In genomic region chr17:35909919-35910369, GRCm38 (mm10) we compare ENCODE assay signal across 7 mouse cellular contexts. TPM values are rescaled to one million over a fixed set of nuclear protein-coding genes. Genes with fewer than 3 reads are reported as not detected.
A peak's percentile ranks its signal among the peaks of the same experiment; 100 is the strongest.
DNase-seq lines count a peak whose midpoint lies in the region; ATAC-seq and TF ChIP-seq lines count a peak whose summit lies in the region.

Gene Atat1, minus strand, starts transcription at chr17:35910075.

- no peak; the same call in 1 of the 2 replicates for TF ChIP-seq POLR2A in small intestine, adult 2 months (IDR thresholded peaks at IDR 0.05; ENCODE audit: low read depth, low read length)

- H3K36me3 ChIP-seq in intestine, postnatal 0 days (ENCODE audit: control insufficient read depth, insufficient read depth), result peaks cover 26% of the 10 kb centered on the region
- peaks cover 68% of the 10 kb centered on the region for H3K36me3 ChIP-seq in midbrain, embryonic 12.5 days
- peaks cover 26% of the 10 kb centered on the region for H3K36me3 ChIP-seq in small intestine, adult 2 months (ENCODE audit: control insufficient read depth, insufficient read depth, low read length)

- no peak for TF ChIP-seq CTCF in intestine, postnatal 0 days (IDR thresholded peaks at IDR 0.05; ENCODE audit: low read depth)
- TF ChIP-seq CTCF in small intestine, adult 2 months (IDR thresholded peaks at IDR 0.05; ENCODE audit: extremely low read depth, insufficient read length, insufficient replicate concordance, low read depth, low read length), result no peak

- 2% methylated on average over 25 of the region's 25 CpGs for WGBS in intestine, postnatal 0 days
- WGBS in midbrain, embryonic 12.5 days, result 3% methylated on average over 25 of the region's 25 CpGs
- WGBS in small intestine, adult 2 months, result 2% methylated on average over 25 of the region's 25 CpGs

- peak within 1 kb of the TSS; percentile 67 for H3K4me3 ChIP-seq in intestine, postnatal 0 days (ENCODE audit: low read depth, low read length)
- peak within 1 kb of the TSS; percentile 78 for H3K4me3 ChIP-seq in midbrain, embryonic 12.5 days
- peak within 1 kb of the TSS; percentile 86 for H3K4me3 ChIP-seq in small intestine, adult 2 months (ENCODE audit: low read depth, low read length)

- no peaks in the 10 kb centered on the region for H3K9me3 ChIP-seq in intestine, postnatal 0 days (ENCODE audit: control insufficient read depth)
- no peaks in the 10 kb centered on the region for H3K9me3 ChIP-seq in midbrain, embryonic 12.5 days

- intact Hi-C loops in left cerebral cortex, postnatal 4 days (cut with DNase I), result no loop called here

- H3K27me3 ChIP-seq in intestine, postnatal 0 days (replicated peaks; ENCODE audit: control insufficient read depth, insufficient read depth, low read length), result no peaks in the 10 kb centered on the region
- H3K27me3 ChIP-seq in midbrain, embryonic 12.5 days, result no peaks in the 10 kb centered on the region
- H3K27me3 ChIP-seq in small intestine, adult 2 months (ENCODE audit: control insufficient read depth, insufficient read depth, low read length), result no peaks in the 10 kb centered on the region

- H3K4me2 ChIP-seq in intestine, postnatal 0 days (replicated peaks; ENCODE audit: low read depth), result peak within 1 kb of the TSS; percentile 89
- H3K4me2 ChIP-seq in midbrain, embryonic 12.5 days (replicated peaks), result peak within 1 kb of the TSS; percentile 78

- peak; percentile 86 for ATAC-seq in intestine, postnatal 0 days
- ATAC-seq in midbrain, embryonic 12.5 days (ENCODE audit: low FRiP score, low read depth), result peak; percentile 95

- 0 out of 2 replicates have a peak, but pooled peaks cover 3% of the 10 kb centered on the region for H3K4me1 ChIP-seq in intestine, postnatal 0 days (replicated peaks; ENCODE audit: control insufficient read depth, insufficient read depth, low read length)
- peaks cover 19% of the 10 kb centered on the region for H3K4me1 ChIP-seq in midbrain, embryonic 12.5 days
- H3K4me1 ChIP-seq in small intestine, adult 2 months (ENCODE audit: control insufficient read depth, insufficient read depth, insufficient read length, low read length), result peaks cover 3% of the 10 kb centered on the region; the same call in 1 of the 2 replicates

- H3K9ac ChIP-seq in intestine, postnatal 0 days (ENCODE audit: low read depth, low read length), result peak within 1 kb of the TSS; percentile 64
- H3K9ac ChIP-seq in midbrain, embryonic 12.5 days (replicated peaks), result peak within 1 kb of the TSS; percentile 85

- peak within 1 kb of the TSS; percentile 78 for H3K27ac ChIP-seq in intestine, postnatal 0 days (ENCODE audit: low read depth, low read length)
- peak within 1 kb of the TSS; percentile 80 for H3K27ac ChIP-seq in midbrain, embryonic 12.5 days (replicated peaks)
- H3K27ac ChIP-seq in small intestine, adult 2 months (ENCODE audit: insufficient read depth, low read depth, low read length), result peak within 1 kb of the TSS; percentile 85

- peak; percentile 93 for DNase-seq in adrenal gland, adult 8-10 months
- DNase-seq in embryo, embryonic 9.5 days (ENCODE audit: extremely low spot score), result peak; percentile 95
- DNase-seq in gonadal fat pad, adult 2 months (ENCODE audit: low read depth), result no peak
- DNase-seq in left cerebral cortex, postnatal 4 days, result peak; percentile 97

RNA-seq across cellular contexts. Expression of gene Atat1, which starts in this region (rescaled TPM):
- 10 to 100 TPM; 34.8 to 61.0 (median 44.9) TPM for total RNA-seq in adrenal gland, adult 8-10 months (2022)
- polyA plus RNA-seq in gonadal fat pad, adult 2 months (2012; rRNA removed), result 56.5 and 62.4 TPM in 2 replicates
- polyA plus RNA-seq in intestine, postnatal 0 days (2015; fragmentation: Nextera tagmentation; extraction: Ambion mirVana), result 11.0 and 11.9 TPM in 2 replicates
- 100 to 1,000 TPM; 285 to 292 TPM for total RNA-seq in left cerebral cortex, postnatal 4 days (2021)
- 279 and 282 TPM in 2 replicates for polyA plus RNA-seq in midbrain, embryonic 12.5 days (2016; fragmentation: Nextera tagmentation; extraction: Ambion mirVana)
- polyA plus RNA-seq in small intestine, adult 2 months (2012; rRNA removed), result 24.7 and 56.1 TPM in 2 replicates

Comparison
In these comparisons a context has a peak if more than half of its experiments do, and no peak if none do; other contexts are left out.
1. RNA of gene Atat1 (total RNA-seq): 285 to 292 TPM in left cerebral cortex, postnatal 4 days; 34.8 to 61.0 TPM in adrenal gland, adult 8-10 months; every median in the first group is over 4 times any median in the second.
2. Peak in every context shown above with its lines, with median percentiles within 50 percentile points of each other: H3K27ac ChIP-seq and H3K4me3 ChIP-seq.